Mouse (Mus musculus) adrenal gland, postnatal 4 days (tissue): Measurements from ENCODE around the gene Bcar1. TPM values are rescaled to one million over a fixed set of nuclear protein-coding genes. Genes with fewer than 3 reads are reported as not detected.

ENCODE experiments used
- DNase-seq, 2 experiments: peaks; one replicate each; pipeline ENCODE4 v3.0.0; 2021 to 2022; ENCODE audit warnings: low spot score in 2 of 2, mixed read lengths in 2 of 2
- long read RNA-seq, 2 experiments: library from polyadenylated mRNA; stranded (forward); transcript quantifications; one replicate each; pipeline ENCODE4 v2.0.0; 2021
- total RNA-seq, 2 experiments: library from RNA; stranded (reverse); gene quantifications; 2 replicates each; pipeline ENCODE4 v1.2.3; 2021

The Bcar1 gene
- 10 to 100 TPM; 94.4 to 94.5 TPM for total RNA-seq
- long read RNA-seq, experiment 1, transcript Bcar1-203 (7 exons, 3,116 nt): minor isoform, 14 of 109 reads
- long read RNA-seq, experiment 1, transcript Bcar1-201 (7 exons, 3,142 nt): major isoform, 47 of 109 reads
- long read RNA-seq, experiment 1, partial matches to known transcripts: 31 of 109 reads
- long read RNA-seq, experiment 1, other reads (novel, unspliced or antisense): 17 of 109 reads
- long read RNA-seq, experiment 2, transcript Bcar1-201 (7 exons, 3,142 nt): major isoform, 34 of 148 reads
- long read RNA-seq, experiment 2, transcript Bcar1-203 (7 exons, 3,116 nt): minor isoform, 23 of 148 reads
- long read RNA-seq, experiment 2, partial matches to known transcripts: 78 of 148 reads
- long read RNA-seq, experiment 2, other reads (novel, unspliced or antisense): 12 of 148 reads

GRCm38 (mm10) chr8:111743792-111744696 lies at the start of gene Bcar1:
Gene Bcar1 (minus strand): TSS chr8:111743809.
- peak; percentile 72 to 82 for DNase-seq

- DNase-seq: no peak
These were observed 46.0 kb upstream of the Bcar1 start for GRCm38 (mm10) chr8:111789639-111790038.

GRCm38 (mm10) chr8:111789200-111789599 lies 45.6 kb upstream of the Bcar1 start:
- no peak for DNase-seq

- no peak for DNase-seq
These were observed 44.9 kb upstream of the Bcar1 start for GRCm38 (mm10) chr8:111788497-111788896.

GRCm38 (mm10) chr8:111788085-111788484 lies 44.5 kb upstream of the Bcar1 start:
- no peak for DNase-seq

- DNase-seq: no peak
These were observed 44.1 kb upstream of the Bcar1 start for GRCm38 (mm10) chr8:111787683-111788082.

- no peak for DNase-seq
These were observed 43.3 kb upstream of the Bcar1 start for GRCm38 (mm10) chr8:111786701-111787588.

- DNase-seq: no peak
These were observed 42.5 kb upstream of the Bcar1 start for GRCm38 (mm10) chr8:111786116-111786515.

GRCm38 (mm10) chr8:111782671-111783394 lies 39.2 kb upstream of the Bcar1 start:
- DNase-seq: no peak

- DNase-seq: no peak
These were observed 38.6 kb upstream of the Bcar1 start for GRCm38 (mm10) chr8:111782161-111782560.

- no peak for DNase-seq
These were observed 37.3 kb upstream of the Bcar1 start for GRCm38 (mm10) chr8:111780697-111781424.

- DNase-seq: peak in 1 of 2 experiments; percentile 40
These were observed 36.1 kb upstream of the Bcar1 start for GRCm38 (mm10) chr8:111779690-111780089.

- DNase-seq: no peak
These were observed 35.2 kb upstream of the Bcar1 start for GRCm38 (mm10) chr8:111778801-111779200.

GRCm38 (mm10) chr8:111776492-111776891 lies 32.9 kb upstream of the Bcar1 start:
- no peak for DNase-seq

- no peak for DNase-seq
These were observed 32.2 kb upstream of the Bcar1 start for GRCm38 (mm10) chr8:111775766-111776165.

GRCm38 (mm10) chr8:111773476-111773875 lies 29.9 kb upstream of the Bcar1 start:
- no peak for DNase-seq

GRCm38 (mm10) chr8:111773057-111773456 lies 29.4 kb upstream of the Bcar1 start:
- DNase-seq: no peak

- DNase-seq: no peak
These were observed 28.5 kb upstream of the Bcar1 start for GRCm38 (mm10) chr8:111772083-111772482.

GRCm38 (mm10) chr8:111771625-111772020 lies 28.0 kb upstream of the Bcar1 start:
- DNase-seq: no peak
